Mouse (Mus musculus): ENCODE data around the gene Hip1r.

Gene Hip1r

GRCm38 (mm10) chr5:123997211-123997751 is 23.9 kb downstream of the Hip1r start:
- no peak for DNase-seq

- DNase-seq = no peak
These were observed 24.4 kb downstream of the Hip1r start for GRCm38 (mm10) chr5:123997811-123998210.

GRCm38 (mm10) chr5:123998370-123998769 is 24.9 kb downstream of the Hip1r start:
- no peak for DNase-seq

- peak; percentile 86 to 95 for DNase-seq
These were observed 27.4 kb downstream of the Hip1r start for GRCm38 (mm10) chr5:124000824-124001223.

- DNase-seq = no peak
These were observed 27.8 kb downstream of the Hip1r start for GRCm38 (mm10) chr5:124001274-124001673.

GRCm38 (mm10) chr5:124002876-124003275 is 29.4 kb downstream of the Hip1r start:
- peak; percentile 80 to 84 for DNase-seq

- DNase-seq = peak in 1 of 2 experiments; percentile 43
These were observed 29.9 kb downstream of the Hip1r start for GRCm38 (mm10) chr5:124003375-124003774.

GRCm38 (mm10) chr5:124004356-124005150 is 31.1 kb downstream of the Hip1r start:
- DNase-seq = peak; percentile 85 to 89

GRCm38 (mm10) chr5:124005151-124005500 is 31.7 kb downstream of the Hip1r start:
- DNase-seq = no peak

- peak; percentile 51 to 67 for DNase-seq
These were observed 32.2 kb downstream of the Hip1r start for GRCm38 (mm10) chr5:124005591-124005990.

- DNase-seq = peak in 1 of 2 experiments; percentile 57
These were observed 32.9 kb downstream of the Hip1r start for GRCm38 (mm10) chr5:124006082-124006873.

- DNase-seq = peak; percentile 81 to 84
These were observed 33.6 kb downstream of the Hip1r start for GRCm38 (mm10) chr5:124006891-124007491.

- no peak for DNase-seq
These were observed 36.6 kb downstream of the Hip1r start for GRCm38 (mm10) chr5:124010077-124010476.

- peak; percentile 51 to 72 for DNase-seq
These were observed 37.7 kb downstream of the Hip1r start for GRCm38 (mm10) chr5:124010910-124011655.

GRCm38 (mm10) chr5:124011927-124012326 is 38.5 kb downstream of the Hip1r start:
- DNase-seq = no peak

GRCm38 (mm10) chr5:124012885-124013284 is 39.5 kb downstream of the Hip1r start:
- DNase-seq = no peak

GRCm38 (mm10) chr5:124013747-124014146 is 40.3 kb downstream of the Hip1r start:
- DNase-seq = no peak

GRCm38 (mm10) chr5:124014180-124014579 is 40.8 kb downstream of the Hip1r start:
- no peak for DNase-seq

- peak; percentile 68 to 84 for DNase-seq
These were observed 41.4 kb downstream of the Hip1r start for GRCm38 (mm10) chr5:124014791-124015251.

- DNase-seq = no peak
These were observed 42.3 kb downstream of the Hip1r start for GRCm38 (mm10) chr5:124015727-124016126.

- no peak for DNase-seq
These were observed 42.9 kb downstream of the Hip1r start for GRCm38 (mm10) chr5:124016291-124016821.

- no peak for DNase-seq
These were observed 44.5 kb downstream of the Hip1r start for GRCm38 (mm10) chr5:124017941-124018340.
